Mouse (Mus musculus) G1E (cell line): ENCODE data around the gene Tiam2. TPM values are rescaled to one million over a fixed set of nuclear protein-coding genes. Genes with fewer than 3 reads are reported as not detected.

Source experiments
- ATAC-seq: 2 replicates; pipeline ENCODE4 v1.8.0; 2016; ENCODE audit warnings: mild to moderate bottlenecking; ENCODE audit not compliant: insufficient number of reproducible peaks, poor library complexity, low FRiP score, severe bottlenecking; ENCODE audit errors: extremely low read depth
- DNase-seq: peaks from one replicate; pipeline ENCODE4 v3.0.0; 2012; ENCODE audit warnings: low spot score
- H3K27me3 ChIP-seq: 2 replicates; pipeline ENCODE4 v1.6.1; 2012; ENCODE audit warnings: mild to moderate bottlenecking, low read length, inconsistent platforms; ENCODE audit not compliant: insufficient read depth
- H3K36me3 ChIP-seq: replicated peaks from 2 replicates; pipeline ENCODE3; 2012; ENCODE audit warnings: mild to moderate bottlenecking, inconsistent platforms
- H3K4me1 ChIP-seq: 2 replicates; pipeline ENCODE4 v1.6.1; 2012; ENCODE audit warnings: low read depth, low read length, inconsistent platforms, mixed read lengths; ENCODE audit not compliant: insufficient read depth
- H3K4me3 ChIP-seq: 2 replicates; pipeline ENCODE4 v1.5.1; 2012; ENCODE audit warnings: low read depth, mild to moderate bottlenecking, inconsistent platforms, low read length, moderate library complexity, mixed read lengths
- H3K9me3 ChIP-seq: replicated peaks from 2 replicates; pipeline ENCODE4 v1.6.1; 2012; ENCODE audit warnings: inconsistent platforms
- CTCF ChIP-seq: IDR thresholded peaks from 2 replicates; pipeline ENCODE4 v1.5.1; 2012; ENCODE audit warnings: low read depth, low read length, inconsistent platforms, mixed read lengths
- GATA1 ChIP-seq: IDR thresholded peaks from 2 replicates; pipeline ENCODE4 v1.6.1; 2012; ENCODE audit warnings: borderline replicate concordance, low read length, inconsistent platforms, mixed read lengths
- GATA2 ChIP-seq: IDR thresholded peaks from 2 replicates; pipeline ENCODE4 v1.6.1; 2012; ENCODE audit warnings: low read depth, low read length, inconsistent platforms, borderline replicate concordance
- POLR2AphosphoS5 ChIP-seq: IDR thresholded peaks from 2 replicates; pipeline ENCODE4 v1.6.1; 2012; ENCODE audit warnings: low read depth, low read length, inconsistent platforms; ENCODE audit not compliant: insufficient replicate concordance
- TAL1 ChIP-seq: conservative IDR thresholded peaks from 2 replicates; pipeline ENCODE4 v1.6.1; 2012; ENCODE audit warnings: low read depth, low read length, inconsistent platforms, mixed read lengths
- polyA plus RNA-seq: library from polyadenylated mRNA; stranded (reverse); fragments of >175 nt; gene quantifications from 2 replicates; pipeline ENCODE4 v1.2.3, GENCODE M21; 2012
- total RNA-seq, 2 experiments: library from RNA; stranded (forward) in 1 of 2; stranded (reverse) in 1 of 2; fragments of 200-1000 nt in 1 of 2; fragments of >200 nt in 1 of 2; fragmentation: Nextera tagmentation in 1 of 2; gene quantifications; 2 replicates each; pipeline ENCODE4 v1.2.3; 2014 to 2017

Tiam2 gene
- total and polyA plus RNA-seq, 3 experiments, result 0.49 TPM; not detected in 2

DNA sequence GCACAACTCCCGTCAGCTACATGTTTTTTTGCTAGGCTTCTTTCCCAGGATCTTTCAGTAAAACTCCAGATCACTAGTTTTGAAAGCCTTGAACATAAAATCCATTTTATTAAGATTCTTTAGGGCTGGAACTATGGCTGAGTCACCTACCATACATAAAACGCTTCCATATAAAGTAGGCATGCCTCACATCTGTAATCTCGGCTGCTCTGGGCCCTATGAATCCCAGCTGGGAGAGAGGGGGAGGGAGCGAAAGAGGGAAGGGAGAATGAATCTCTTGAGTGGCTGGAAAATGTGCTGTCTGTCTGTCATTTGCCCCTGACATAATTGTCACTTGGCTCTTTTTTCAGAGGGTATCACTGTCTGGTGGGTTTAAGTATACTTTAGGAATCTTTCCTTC lies 139.5 kb downstream of the Tiam2 start:
- no peaks in the 10 kb centered on the region for H3K9me3 ChIP-seq
- no peak for TF ChIP-seq TAL1
- TF ChIP-seq POLR2AphosphoS5, result no peak
- no peak for TF ChIP-seq GATA1
- no peak for TF ChIP-seq GATA2
- no peak for TF ChIP-seq CTCF
- ATAC-seq (no peak), DNase-seq (no peak)
- H3K36me3 ChIP-seq, result no peaks in the 10 kb centered on the region
- peaks cover 18% of the 10 kb centered on the region for H3K27me3 ChIP-seq
- no peaks in the 10 kb centered on the region for H3K4me1 ChIP-seq
- no peak overlapping the region for H3K4me3 ChIP-seq

DNA sequence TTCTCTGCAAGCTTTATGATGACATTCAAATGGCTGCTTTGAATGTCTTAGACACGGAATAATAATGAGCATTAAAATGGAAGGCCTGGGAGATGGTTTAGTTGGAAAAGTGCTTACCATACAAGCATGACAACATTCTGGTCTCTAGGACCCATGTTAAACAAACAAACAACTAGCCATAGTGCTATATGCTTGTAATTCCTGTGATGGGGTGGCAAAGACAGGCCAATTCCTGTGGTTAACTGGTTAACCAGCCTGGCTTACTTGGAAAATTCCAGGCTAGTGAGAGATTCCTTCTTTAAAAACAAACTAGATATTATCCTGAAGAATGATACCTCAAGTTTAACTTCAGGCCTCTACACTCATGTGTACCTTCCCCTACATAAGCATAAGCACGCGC lies 140.3 kb downstream of the Tiam2 start:
- DNase-seq, result no peak

GRCm38 (mm10) chr17:3467636-3468324 lies 141.4 kb downstream of the Tiam2 start:
- Histone ChIP-seq H3K4me1 (no peaks in the 10 kb centered on the region), H3K4me3 (no peak overlapping the region), H3K27me3 (peaks cover 15% of the 10 kb centered on the region; the same call in 1 of the 2 replicates), H3K36me3 (no peaks in the 10 kb centered on the region), H3K9me3 (no peaks in the 10 kb centered on the region)
- DNase-seq, result no peak
- no peak for ATAC-seq
- no peak for TF ChIP-seq TAL1
- TF ChIP-seq GATA1, result no peak
- no peak for TF ChIP-seq POLR2AphosphoS5
- no peak for TF ChIP-seq GATA2
- TF ChIP-seq CTCF, result no peak

More for the DNA sequence above, 140.3 kb downstream of the Tiam2 start:
- no peaks in the 10 kb centered on the region for H3K36me3 ChIP-seq
- no peak for TF ChIP-seq GATA2
- TF ChIP-seq POLR2AphosphoS5, result no peak
- no peak for TF ChIP-seq GATA1
- no peak for TF ChIP-seq CTCF
- no peak for TF ChIP-seq TAL1
- no peak for ATAC-seq
- no peak overlapping the region for H3K4me3 ChIP-seq
- H3K4me1 ChIP-seq, result no peaks in the 10 kb centered on the region
- peaks cover 18% of the 10 kb centered on the region for H3K27me3 ChIP-seq
- H3K9me3 ChIP-seq, result no peaks in the 10 kb centered on the region

DNA sequence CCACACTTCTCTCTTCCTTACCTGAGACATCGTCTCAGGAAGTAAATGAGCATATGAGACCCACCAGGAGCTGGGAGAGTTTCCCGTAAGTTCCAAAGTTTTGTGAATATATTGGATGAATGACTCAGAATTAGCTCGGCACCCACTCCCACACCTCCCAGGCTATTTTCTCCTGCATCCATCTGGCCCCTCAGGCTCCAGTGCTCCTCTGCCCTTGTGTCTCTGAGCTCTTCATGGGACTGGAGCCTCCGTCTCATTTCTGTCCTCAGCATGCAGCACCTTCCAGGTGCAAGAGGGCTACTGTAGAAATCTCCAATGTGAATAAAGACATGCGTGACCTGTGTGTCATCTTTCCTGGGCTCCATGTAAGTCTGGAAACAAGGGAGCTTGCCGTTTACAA lies 145.6 kb downstream of the Tiam2 start:
- no peaks in the 10 kb centered on the region for H3K9me3 ChIP-seq
- no peak for ATAC-seq
- no peaks in the 10 kb centered on the region for H3K36me3 ChIP-seq
- H3K27me3 ChIP-seq, result 0 out of 2 replicates have a peak, but pooled peaks cover 8% of the 10 kb centered on the region
- DNase-seq, result no peak
- no peak overlapping the region for H3K4me3 ChIP-seq
- no peak for TF ChIP-seq GATA2
- TF ChIP-seq POLR2AphosphoS5, result no peak
- TF ChIP-seq CTCF, result no peak
- no peak for TF ChIP-seq GATA1
- no peak for TF ChIP-seq TAL1
- H3K4me1 ChIP-seq, result no peaks in the 10 kb centered on the region

GRCm38 (mm10) chr17:3476546-3476945 lies 150.2 kb downstream of the Tiam2 start:
- DNase-seq (no peak), ATAC-seq (no peak)
- TF ChIP-seq GATA2, result no peak
- no peak overlapping the region for H3K4me3 ChIP-seq
- no peaks in the 10 kb centered on the region for H3K36me3 ChIP-seq
- H3K9me3 ChIP-seq, result no peaks in the 10 kb centered on the region
- 0 out of 2 replicates have a peak, but pooled peaks cover 2% of the 10 kb centered on the region for H3K27me3 ChIP-seq
- no peaks in the 10 kb centered on the region for H3K4me1 ChIP-seq

- ATAC-seq (no peak), DNase-seq (no peak)
- Histone ChIP-seq H3K27me3 (peaks cover 6% of the 10 kb centered on the region), H3K36me3 (no peaks in the 10 kb centered on the region), H3K4me1 (no peaks in the 10 kb centered on the region), H3K9me3 (no peaks in the 10 kb centered on the region), H3K4me3 (no peak overlapping the region)
- TF ChIP-seq TAL1 (no peak), CTCF (no peak), GATA2 (no peak), GATA1 (no peak), POLR2AphosphoS5 (no peak)
These were observed 155.5 kb downstream of the Tiam2 start for GRCm38 (mm10) chr17:3481576-3482575.
